Mouse (Mus musculus) kidney, embryonic 16.5 days (tissue): ENCODE measurements around the gene Fam161b. TPM values are rescaled to one million over a fixed set of nuclear protein-coding genes. Genes with fewer than 3 reads are reported as not detected.

Experiments
- ATAC-seq: fragments of 200-750 bp; cut with Nextera tagmentation; 2 replicates; pipeline ENCODE4 v1.8.0; 2017; ENCODE audit warnings: moderate TSS enrichment; ENCODE audit not compliant: low FRiP score, low TSS enrichment
- H3K27ac ChIP-seq: fragments of 300-500 bp; sonication (generic); 2 replicates; pipeline ENCODE4 v1.5.1; 2014; ENCODE audit warnings: low read length
- H3K27me3 ChIP-seq: fragments of 300-500 bp; sonication (generic); 2 replicates; pipeline ENCODE4 v1.6.1; 2014; ENCODE audit warnings: low read length, control low read depth, mixed read lengths; ENCODE audit not compliant: insufficient read depth
- H3K36me3 ChIP-seq: fragments of 300-500 bp; sonication (generic); 2 replicates; pipeline ENCODE4 v1.6.1; 2014; ENCODE audit warnings: low read length, control low read depth, mixed read lengths; ENCODE audit not compliant: insufficient read depth
- H3K4me1 ChIP-seq: fragments of 300-500 bp; sonication (generic); 2 replicates; pipeline ENCODE4 v1.6.1; 2014; ENCODE audit warnings: low read length, control low read depth, mixed read lengths; ENCODE audit not compliant: insufficient read depth
- H3K4me2 ChIP-seq: fragments of 300-500 bp; sonication (generic); replicated peaks from 2 replicates; pipeline ENCODE4 v1.6.1; 2014; ENCODE audit warnings: low read depth, low read length
- H3K4me3 ChIP-seq: fragments of 300-500 bp; sonication (generic); 2 replicates; pipeline ENCODE4 v1.5.1; 2014; ENCODE audit warnings: mild to moderate bottlenecking, low read length
- H3K9ac ChIP-seq: fragments of 300-500 bp; sonication (generic); replicated peaks from 2 replicates; pipeline ENCODE4 v1.6.1; 2014; ENCODE audit warnings: low read length
- H3K9me3 ChIP-seq: fragments of 300-500 bp; sonication (generic); 2 replicates; pipeline ENCODE4 v1.6.1; 2016; ENCODE audit warnings: low read length, control low read depth
- WGBS: fragments of 180-500 bp; shearing (Covaris S2); extraction: QIAGEN DNeasy Blood & Tissue Kit; methylation state at CpG from one replicate; pipeline ENCODE4 v1.1.7; 2014; 5-methylcytosine and 5-hydroxymethylcytosine counted together
- polyA plus RNA-seq: library from polyadenylated mRNA; unstranded; fragments of >200 nt; fragmentation: Nextera tagmentation; extraction: Ambion mirVana; gene quantifications from 2 replicates; pipeline ENCODE4 v1.2.1, GENCODE M21; 2015

The Fam161b gene
- polyA plus RNA-seq, result 4.0 and 4.6 TPM in 2 replicates

GRCm38 (mm10) chr12:84361555-84362489 lies at the start of gene Fam161b, which contains the start of gene Coq6:
Gene Fam161b, minus strand, starts transcription at chr12:84361833.
Gene Coq6, plus strand, starts transcription at chr12:84361657.
- H3K9ac ChIP-seq, result peak within 1 kb of the TSS; percentile 73

DNA sequence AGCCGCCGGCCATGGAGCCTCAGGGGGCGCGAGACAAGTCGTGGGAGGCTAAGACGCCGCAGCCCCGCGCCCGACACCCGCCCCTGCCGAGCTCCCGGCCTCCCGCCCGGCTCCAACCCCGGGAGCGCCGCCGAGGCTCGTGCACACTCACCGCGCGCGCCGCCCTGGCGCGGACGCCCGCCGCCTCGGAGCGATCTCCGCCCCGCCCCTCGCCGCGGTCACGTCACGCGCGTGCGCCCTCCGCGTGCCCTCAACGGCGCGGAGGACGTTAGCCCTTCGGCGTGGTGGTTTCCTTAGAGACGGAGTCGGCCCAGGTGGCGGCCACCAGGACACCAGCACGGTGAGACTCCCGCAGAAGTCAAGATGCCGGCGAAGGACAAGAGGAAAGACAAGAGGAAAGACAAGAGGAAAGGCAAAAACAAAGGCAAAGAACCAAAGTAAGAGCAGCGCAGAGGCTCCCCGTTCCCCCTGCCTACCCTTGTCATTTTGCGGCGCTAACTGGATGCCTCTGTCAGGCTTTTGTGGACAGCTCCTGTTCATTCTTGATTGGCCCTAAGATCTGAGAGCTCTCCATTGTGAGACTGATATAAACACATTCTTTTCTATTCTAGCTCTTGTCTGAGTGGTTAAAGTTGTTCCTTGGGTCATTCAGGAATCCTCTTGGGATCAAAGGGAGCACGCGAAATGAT lies 47.3 kb upstream of the Fam161b start, which contains the start of the genes Entpd5 and Bbof1:
TSS of gene Entpd5 (minus strand) at position 211 of the 689 bp plus-strand sequence.
TSS of gene Bbof1 (plus strand) at position 253 of the 689 bp plus-strand sequence.
- peak; percentile 95 for ATAC-seq
- Histone ChIP-seq H3K9me3 (no peaks in the 10 kb centered on the region), H3K27me3 (peaks cover 3% of the 10 kb centered on the region; the same call in 1 of the 2 replicates), H3K4me1 (peaks cover 7% of the 10 kb centered on the region; the same call in 1 of the 2 replicates), H3K4me3 (peak within 1 kb of the TSS; percentile 90), H3K9ac (peak within 1 kb of the TSS; percentile 88), H3K36me3 (no peaks in the 10 kb centered on the region), H3K4me2 (peak within 1 kb of the TSS; percentile 91), H3K27ac (peak within 1 kb of the TSS; percentile 84)
- 2% methylated on average over 41 of the region's 63 CpGs for WGBS

More at GRCm38 (mm10) chr12:84361555-84362489, at the start of gene Fam161b, which contains the start of gene Coq6:
- WGBS, result under 1% methylated on average over 51 of the region's 51 CpGs
- H3K4me1 ChIP-seq, result peaks cover 18% of the 10 kb centered on the region
- no peaks in the 10 kb centered on the region; the same call in 1 of the 2 replicates for H3K36me3 ChIP-seq
- peak within 1 kb of the TSS; percentile 3; the same call in 1 of the 2 replicates for H3K27ac ChIP-seq
- ATAC-seq, result peak; percentile 99
- H3K4me2 ChIP-seq, result peak within 1 kb of the TSS; percentile 72
- H3K4me3 ChIP-seq, result peak within 1 kb of the TSS; percentile 82
- H3K9me3 ChIP-seq, result no peaks in the 10 kb centered on the region
- no peaks in the 10 kb centered on the region for H3K27me3 ChIP-seq

GRCm38 (mm10) chr12:84407874-84408818 lies 46.5 kb upstream of the Fam161b start:
- WGBS, result 1% methylated on average over 46 of the region's 52 CpGs
- no peak; the same call in 1 of the 2 replicates for ATAC-seq

DNA sequence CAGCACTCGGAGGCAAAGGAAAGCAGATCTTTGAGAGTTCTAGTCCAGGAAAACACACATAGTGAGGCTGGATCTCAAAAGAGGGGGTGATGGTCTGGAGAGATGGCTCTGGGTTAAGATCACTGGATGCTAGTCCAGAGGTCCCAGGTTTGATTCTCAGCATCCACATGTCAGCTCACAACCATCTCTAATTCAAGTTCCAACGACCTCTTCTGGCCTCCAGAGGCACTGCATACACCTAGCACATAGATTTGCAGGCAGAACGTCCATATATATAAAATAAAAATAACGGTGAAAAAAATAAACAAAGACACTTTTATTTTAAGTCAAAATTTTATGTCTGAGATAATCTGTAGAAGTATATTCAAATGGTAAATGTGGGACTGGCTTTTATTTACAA lies 45.6 kb upstream of the Fam161b start:
- no peak for ATAC-seq
- peaks cover 7% of the 10 kb centered on the region; the same call in 1 of the 2 replicates for H3K4me1 ChIP-seq
- H3K4me2 ChIP-seq, result no peak overlapping the region
- no peak overlapping the region for H3K9ac ChIP-seq
- H3K36me3 ChIP-seq, result no peaks in the 10 kb centered on the region
- H3K27me3 ChIP-seq, result peaks cover 3% of the 10 kb centered on the region; the same call in 1 of the 2 replicates
- no peak overlapping the region for H3K4me3 ChIP-seq
- H3K27ac ChIP-seq, result no peak overlapping the region
- H3K9me3 ChIP-seq, result no peaks in the 10 kb centered on the region
- 59% methylated on average over 4 of the region's 4 CpGs for WGBS

More at GRCm38 (mm10) chr12:84407874-84408818, 46.5 kb upstream of the Fam161b start:
- H3K4me3 ChIP-seq, result peak overlapping the region; percentile 90
- no peaks in the 10 kb centered on the region for H3K36me3 ChIP-seq
- peak overlapping the region; percentile 88 for H3K9ac ChIP-seq
- H3K4me1 ChIP-seq, result peaks cover 7% of the 10 kb centered on the region; the same call in 1 of the 2 replicates
- no peaks in the 10 kb centered on the region for H3K9me3 ChIP-seq
- H3K27ac ChIP-seq, result peak overlapping the region; percentile 84
- H3K4me2 ChIP-seq, result peak overlapping the region; percentile 91
- H3K27me3 ChIP-seq, result peaks cover 3% of the 10 kb centered on the region; the same call in 1 of the 2 replicates

GRCm38 (mm10) chr12:84404541-84404940 lies 42.9 kb upstream of the Fam161b start:
- Histone ChIP-seq H3K27me3 (no peaks in the 10 kb centered on the region), H3K9ac (no peak overlapping the region), H3K4me2 (no peak overlapping the region), H3K36me3 (no peaks in the 10 kb centered on the region), H3K27ac (no peak overlapping the region), H3K9me3 (no peaks in the 10 kb centered on the region), H3K4me3 (no peak overlapping the region), H3K4me1 (peaks cover 7% of the 10 kb centered on the region; the same call in 1 of the 2 replicates)
- 88% methylated on average over 6 of the region's 6 CpGs for WGBS
- ATAC-seq, result no peak

- WGBS, result 55% methylated on average over 9 of the region's 9 CpGs
- no peak overlapping the region for H3K4me3 ChIP-seq
These were observed 41.3 kb upstream of the Fam161b start for GRCm38 (mm10) chr12:84402923-84403322.

DNA sequence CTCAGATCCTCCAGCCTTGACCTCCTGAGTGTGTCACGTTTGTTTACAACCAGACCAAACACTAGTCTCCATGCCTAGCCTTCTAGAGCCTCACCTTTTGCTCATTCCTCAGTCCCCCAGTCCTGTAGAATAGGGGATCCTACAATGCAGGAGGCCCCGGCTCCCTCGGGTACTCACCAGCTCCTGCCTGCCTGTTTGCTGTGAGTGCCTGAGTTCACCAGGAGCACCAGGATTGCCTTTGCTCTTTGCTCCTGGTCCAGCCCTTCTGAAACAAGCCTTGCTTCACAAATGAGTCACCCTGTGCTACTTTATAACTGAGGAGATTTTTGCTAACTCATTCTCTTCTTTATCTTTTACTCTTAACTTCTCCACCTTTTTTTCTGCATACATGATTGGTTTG lies 39.0 kb upstream of the Fam161b start:
- no peak for ATAC-seq
- H3K27ac ChIP-seq, result peak overlapping the region; percentile 65

More at GRCm38 (mm10) chr12:84402923-84403322, 41.3 kb upstream of the Fam161b start:
- H3K27ac ChIP-seq, result peak overlapping the region; percentile 82
- H3K36me3 ChIP-seq, result no peaks in the 10 kb centered on the region
- H3K27me3 ChIP-seq, result no peaks in the 10 kb centered on the region
- H3K4me1 ChIP-seq, result peaks cover 8% of the 10 kb centered on the region; the same call in 1 of the 2 replicates
- H3K4me2 ChIP-seq, result no peak overlapping the region
- peak; percentile 95 for ATAC-seq
- no peak overlapping the region for H3K9ac ChIP-seq
- no peaks in the 10 kb centered on the region for H3K9me3 ChIP-seq

DNA sequence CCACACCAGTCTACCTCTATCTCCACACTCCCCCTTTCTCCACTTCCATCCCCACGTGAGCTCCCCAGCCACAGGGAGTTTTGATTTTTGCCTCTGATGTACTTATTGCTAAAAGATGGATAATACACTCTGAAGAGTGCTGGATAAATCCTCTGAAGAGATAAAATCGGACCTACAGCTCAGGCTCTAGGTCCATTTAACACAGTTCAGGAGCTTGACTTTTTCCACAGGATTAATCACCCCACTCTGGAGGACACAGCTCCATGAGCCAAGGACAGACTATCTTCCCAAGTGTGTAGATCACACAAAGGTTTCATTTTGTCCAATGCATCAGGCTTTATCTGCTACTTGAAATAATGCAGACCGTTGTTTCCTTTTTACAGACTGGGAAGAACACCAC lies 38.4 kb upstream of the Fam161b start:
- Histone ChIP-seq H3K27ac (peak overlapping the region; percentile 65), H3K27me3 (no peaks in the 10 kb centered on the region), H3K9ac (no peak overlapping the region), H3K4me2 (no peak overlapping the region), H3K9me3 (no peaks in the 10 kb centered on the region), H3K36me3 (no peaks in the 10 kb centered on the region), H3K4me3 (no peak overlapping the region), H3K4me1 (peaks cover 4% of the 10 kb centered on the region; the same call in 1 of the 2 replicates)
- 83% methylated on average over 3 of the region's 3 CpGs for WGBS
- ATAC-seq, result no peak

More for the DNA sequence above, 39.0 kb upstream of the Fam161b start:
- Histone ChIP-seq H3K4me2 (no peak overlapping the region), H3K4me1 (peaks cover 4% of the 10 kb centered on the region; the same call in 1 of the 2 replicates), H3K27me3 (no peaks in the 10 kb centered on the region), H3K9ac (no peak overlapping the region), H3K4me3 (0 out of 2 replicates have a peak overlapping the region, but pooled peaks have one; percentile 10), H3K9me3 (no peaks in the 10 kb centered on the region), H3K36me3 (no peaks in the 10 kb centered on the region)
- WGBS, result 57% methylated on average over 3 of the region's 3 CpGs
